Mouse (Mus musculus) yolk sac, embryonic 10.5 days (tissue): ENCODE measurements around the gene Psmd7.
A peak's percentile ranks its signal among the peaks of the same experiment; 100 is the strongest.
"Not testable (repeated sequence)": the region's sequence is repeated elsewhere in the genome, so short reads cannot be mapped to it uniquely, and the experiment has no call there.

Experiments
- DNase-seq: peaks from one replicate; pipeline ENCODE4 v3.0.0-alpha.2; 2017; ENCODE audit warnings: low spot score

Gene Psmd7

GRCm38 (mm10) chr8:107587995-107588780, at the start of gene Psmd7:
TSS of gene Psmd7 (minus strand) at chr8:107588464.
- peak; percentile 94 for DNase-seq

DNA sequence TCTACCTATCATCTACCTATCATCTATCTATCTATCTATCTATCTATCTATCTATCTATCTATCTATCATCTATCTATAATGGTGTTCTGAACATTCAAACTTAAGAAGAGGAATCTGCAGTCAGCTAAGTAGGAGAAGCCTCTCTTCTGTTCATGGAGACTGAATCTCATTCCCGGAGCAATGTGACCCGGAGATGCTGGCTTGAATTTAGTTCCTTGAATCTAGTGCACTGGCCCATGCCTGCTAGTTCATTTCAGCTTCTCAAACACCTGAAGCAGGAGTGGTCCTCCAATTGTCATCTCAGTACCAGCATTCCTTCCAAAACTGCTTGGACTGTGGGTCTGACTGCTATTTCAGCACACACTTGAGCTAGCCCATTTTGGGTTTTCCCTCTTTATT, 45.5 kb upstream of the Psmd7 start:
- no peak for DNase-seq

DNA sequence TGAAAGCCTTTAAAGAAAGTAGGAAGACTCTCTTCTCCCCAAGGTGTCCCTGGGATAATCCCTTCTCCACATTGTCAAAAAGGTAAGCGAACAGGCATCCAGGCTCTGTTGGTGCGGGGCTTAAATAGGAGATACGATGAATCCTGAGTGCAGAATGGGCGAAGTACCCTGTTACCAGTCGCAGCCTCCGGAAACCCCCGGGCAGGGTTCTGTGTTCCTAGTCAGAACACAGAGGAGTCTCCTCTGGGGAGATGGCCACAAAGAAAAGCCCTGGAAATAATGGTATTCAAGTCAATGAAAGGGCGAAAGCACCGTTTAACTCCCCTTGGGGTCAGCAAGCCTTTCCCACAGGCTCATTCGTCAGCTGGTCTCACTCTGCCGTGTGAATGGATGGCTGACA, 41.4 kb upstream of the Psmd7 start:
- no peak for DNase-seq

DNA sequence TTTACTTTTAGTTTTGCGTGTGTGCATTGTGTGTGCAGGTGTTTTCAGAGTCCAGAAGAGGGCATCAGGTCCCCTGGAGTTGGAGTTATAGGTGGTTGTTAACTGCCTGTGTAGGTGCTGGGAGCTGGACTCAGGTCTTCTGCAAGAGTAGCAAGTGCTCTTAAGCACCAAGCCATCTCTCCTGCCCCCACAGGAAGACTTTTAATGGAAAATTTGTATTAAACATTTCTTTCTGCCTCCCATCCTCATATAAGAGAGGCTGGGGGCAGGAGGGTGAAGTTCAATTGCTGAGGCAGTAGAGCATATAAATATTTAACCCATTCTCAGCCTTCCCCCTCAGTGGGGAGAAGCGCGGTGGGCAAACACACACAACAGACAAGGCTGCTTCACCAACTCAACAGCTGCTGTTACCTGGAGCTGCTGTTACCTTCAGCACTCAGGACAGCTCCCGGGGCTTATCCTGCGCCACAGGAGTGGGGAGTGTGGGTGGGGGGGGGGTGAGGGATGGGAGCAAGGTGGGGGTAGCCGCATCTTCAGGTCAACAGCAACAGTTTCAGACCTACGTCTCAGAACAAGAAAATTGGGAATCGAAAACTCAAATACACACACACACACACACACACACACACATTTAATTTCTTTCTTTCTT, 40.4 kb upstream of the Psmd7 start:
- DNase-seq = peak; percentile 12

DNA sequence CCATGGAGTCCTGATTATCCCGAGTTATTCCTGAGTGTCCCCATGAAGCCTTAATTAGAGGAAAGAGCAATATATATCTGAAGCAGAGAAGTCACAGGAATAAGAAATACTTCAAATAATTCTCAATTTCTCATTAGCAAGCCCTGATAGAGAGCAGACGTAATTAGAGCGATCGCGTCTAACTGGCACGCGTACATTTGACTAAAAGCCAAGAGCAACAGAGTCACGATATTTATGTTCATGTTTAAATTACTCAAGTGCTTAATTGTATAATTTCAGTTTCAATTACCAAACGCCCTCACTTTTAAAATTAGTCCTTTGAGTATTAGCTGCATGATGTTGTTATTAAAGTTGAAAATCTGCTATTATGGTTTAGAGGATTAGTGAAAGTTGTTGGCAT, 39.6 kb upstream of the Psmd7 start:
- no peak for DNase-seq

DNA sequence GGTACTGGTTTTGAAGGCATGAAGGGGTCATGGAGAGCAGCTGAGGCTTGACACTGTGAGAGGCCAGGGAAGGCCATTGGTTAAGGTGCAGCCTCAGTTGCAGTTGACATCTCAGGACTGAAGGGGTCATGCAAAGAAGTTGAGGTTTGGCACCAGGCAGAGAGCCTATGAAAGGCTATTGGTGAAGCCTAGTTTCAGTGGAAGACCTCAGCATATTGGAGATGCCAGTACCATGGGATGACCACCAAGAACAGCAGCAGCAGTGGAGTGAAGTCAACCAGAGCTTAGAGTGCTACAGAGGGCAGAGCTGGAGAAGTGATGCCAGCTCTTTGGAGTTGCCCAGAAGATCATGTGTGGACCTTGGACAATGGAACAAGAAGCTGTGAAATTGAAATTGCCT, 36.0 kb upstream of the Psmd7 start:
- DNase-seq = not testable (repeated sequence)

DNA sequence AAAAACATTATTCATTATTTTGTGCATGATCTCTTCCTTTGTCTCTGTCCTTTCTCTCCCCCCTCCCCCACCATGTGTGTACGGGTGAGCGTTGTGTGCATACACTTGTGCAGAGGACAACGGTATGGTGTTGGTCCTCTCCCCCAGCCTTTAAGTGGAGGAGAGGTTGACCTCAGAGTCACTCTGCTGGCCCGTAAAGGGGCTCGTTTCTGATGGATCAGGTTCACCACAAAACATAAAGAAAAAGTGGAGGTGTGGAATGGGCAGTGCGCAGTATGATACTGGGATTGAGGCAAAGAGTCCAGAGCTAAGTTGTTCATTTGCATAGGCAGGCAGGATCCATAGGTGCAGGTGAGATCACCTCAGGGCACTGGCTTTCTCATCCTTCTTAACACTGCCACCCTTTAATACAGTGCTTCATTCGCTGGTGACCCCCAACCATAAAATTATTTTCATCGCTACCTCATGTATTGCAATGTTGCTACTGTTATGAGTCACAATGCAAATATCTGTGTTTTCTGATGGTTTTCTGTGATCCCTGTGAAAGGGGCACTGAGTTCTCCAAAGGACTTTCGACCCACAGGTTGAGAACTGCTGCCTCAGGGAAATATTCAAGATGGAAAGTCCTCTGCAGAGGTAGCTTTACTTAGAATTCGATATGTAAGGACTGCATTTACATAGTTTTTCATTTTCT, 33.8 kb upstream of the Psmd7 start:
- DNase-seq = no peak

GRCm38 (mm10) chr8:107621136-107621535, 32.9 kb upstream of the Psmd7 start:
- no peak for DNase-seq

GRCm38 (mm10) chr8:107618499-107618898, 30.2 kb upstream of the Psmd7 start:
- DNase-seq = no peak

GRCm38 (mm10) chr8:107613411-107613810, 25.1 kb upstream of the Psmd7 start:
- DNase-seq = no peak

DNA sequence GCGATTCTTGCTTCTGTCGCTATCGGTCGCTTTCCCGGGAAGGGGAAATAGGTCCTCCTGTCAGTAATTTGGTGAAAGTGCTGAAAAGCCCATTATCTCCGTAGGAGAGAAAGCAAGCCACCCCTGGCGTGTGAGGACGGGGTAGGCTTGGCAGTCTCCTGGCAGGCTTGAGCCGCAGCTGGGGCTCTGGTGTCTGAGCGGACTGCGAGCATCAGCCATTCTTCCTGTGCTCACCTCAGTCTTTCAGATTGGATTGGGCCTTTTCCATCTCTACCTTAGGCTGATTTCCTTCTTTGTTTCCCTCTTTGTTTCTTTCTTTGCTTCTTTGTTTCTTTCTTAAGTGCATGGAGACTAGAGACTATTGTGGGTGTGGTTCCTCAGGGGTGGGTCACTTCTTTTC, 22.6 kb upstream of the Psmd7 start:
- DNase-seq = no peak

DNA sequence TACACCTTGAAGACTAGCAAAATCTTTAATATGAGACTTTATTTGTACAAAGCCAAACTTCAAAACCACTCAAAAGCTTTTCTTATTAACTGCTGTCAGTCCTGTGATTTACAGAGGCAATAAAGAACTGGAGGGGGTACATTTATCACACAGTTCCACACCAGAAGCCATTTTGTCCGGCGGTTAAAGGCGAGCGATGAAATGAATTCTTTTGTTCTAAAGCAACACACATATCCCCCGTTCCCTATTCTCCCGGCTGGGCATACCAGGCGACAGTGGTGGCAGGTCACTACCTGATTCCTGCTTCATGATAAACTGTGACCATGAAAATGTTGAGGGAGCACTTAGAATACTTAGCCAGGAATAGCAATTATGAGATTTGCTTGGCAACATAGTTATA, 20.5 kb upstream of the Psmd7 start:
- no peak for DNase-seq

DNA sequence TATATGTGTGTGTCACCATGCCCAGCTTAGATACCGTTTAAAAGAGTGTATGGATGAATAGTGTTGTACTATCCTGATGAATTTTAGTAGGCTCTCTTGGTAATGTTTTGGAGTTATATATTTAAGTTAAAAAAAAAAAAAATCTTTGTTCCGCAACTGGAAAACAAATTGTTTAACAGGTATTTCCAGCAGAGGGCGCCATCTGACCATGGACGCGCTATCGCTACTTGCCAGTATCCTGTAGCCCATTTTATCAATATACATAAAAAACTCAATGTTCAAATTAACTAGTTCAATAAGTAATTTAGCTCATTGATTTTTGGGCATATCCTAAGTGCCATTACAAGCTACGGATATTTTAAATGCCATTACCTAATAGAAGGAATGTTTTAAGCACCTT, 14.8 kb upstream of the Psmd7 start:
- DNase-seq = peak; percentile 33

- DNase-seq = no peak
These were observed 11.4 kb upstream of the Psmd7 start for GRCm38 (mm10) chr8:107599691-107600090.

GRCm38 (mm10) chr8:107597731-107598130, 9.5 kb upstream of the Psmd7 start:
- no peak for DNase-seq

DNA sequence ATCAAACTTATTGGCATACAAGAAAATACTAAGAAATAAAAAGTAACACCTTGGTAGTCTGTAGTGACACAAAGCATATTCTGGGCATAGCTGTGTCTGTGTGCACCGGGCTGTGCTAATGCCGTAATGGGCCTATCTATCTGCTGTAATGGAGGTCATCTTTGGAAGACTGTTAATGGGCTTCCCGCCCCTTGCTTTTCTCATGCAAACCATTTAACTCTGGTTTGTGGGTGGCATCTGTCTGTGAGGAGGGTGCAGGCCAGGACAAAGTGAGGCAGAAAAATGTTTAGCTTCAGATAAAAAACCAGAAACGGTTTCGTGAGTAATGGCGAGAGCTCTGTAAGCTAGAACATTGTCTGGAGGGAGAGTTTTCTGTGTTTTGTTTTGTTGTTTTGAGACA, 6.6 kb upstream of the Psmd7 start:
- no peak for DNase-seq

GRCm38 (mm10) chr8:107593967-107594729, 5.9 kb upstream of the Psmd7 start:
- peak; percentile 42 for DNase-seq

DNA sequence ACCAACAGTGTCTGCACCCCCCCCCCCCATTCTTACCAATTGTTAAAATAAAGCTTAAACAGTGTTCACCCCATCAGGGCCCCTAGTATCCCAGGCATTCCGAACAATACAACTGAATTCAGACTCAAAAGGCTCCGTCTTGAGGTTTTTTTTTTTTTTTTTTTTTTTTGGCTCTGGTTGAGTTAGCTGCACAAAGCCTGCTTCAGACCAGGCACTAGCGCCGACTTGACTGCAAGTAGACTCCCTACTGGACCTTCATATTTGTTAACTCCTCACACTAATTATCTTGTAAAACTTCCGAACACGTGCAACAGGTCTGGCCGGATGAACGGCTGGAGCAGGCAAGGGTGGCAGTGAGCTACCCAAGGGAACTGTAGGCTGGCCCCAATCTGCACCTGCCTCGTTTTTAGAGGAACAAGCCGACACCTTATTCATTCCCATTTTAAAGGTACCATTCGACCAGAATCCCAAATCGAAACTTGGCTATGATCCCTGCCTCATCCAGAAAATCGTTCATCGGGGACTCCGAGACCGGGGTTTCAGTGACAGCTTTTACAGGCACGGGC, 752 bp downstream of the Psmd7 start:
- DNase-seq = peak; percentile 22

DNA sequence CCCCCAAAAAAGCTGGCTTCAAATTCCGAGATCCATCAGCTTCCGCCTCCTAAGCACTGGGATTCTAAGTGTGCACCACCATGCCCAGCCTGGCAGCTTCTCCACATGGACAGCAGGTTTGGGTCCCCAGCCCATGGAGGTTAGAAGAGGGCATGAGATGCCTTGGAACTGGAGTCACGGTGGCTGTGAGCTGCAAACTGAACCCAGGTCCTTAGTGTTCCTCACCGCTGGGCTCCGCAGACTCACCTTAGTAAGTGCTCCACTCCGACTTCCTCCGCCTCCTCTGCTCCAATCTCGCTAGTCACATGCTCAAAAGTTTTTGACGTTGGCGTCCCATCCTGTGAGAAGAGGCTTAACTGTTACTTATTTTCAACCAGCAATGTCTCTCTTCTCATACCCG, 6.1 kb downstream of the Psmd7 start:
- no peak for DNase-seq

GRCm38 (mm10) chr8:107581536-107581935, 6.7 kb downstream of the Psmd7 start:
- DNase-seq = no peak

- DNase-seq = no peak
These were observed 7.4 kb downstream of the Psmd7 start for GRCm38 (mm10) chr8:107580879-107581278.

- no peak for DNase-seq
These were observed 9.7 kb downstream of the Psmd7 start for GRCm38 (mm10) chr8:107578541-107578940.
